Mouse (Mus musculus) hindbrain, embryonic 15.5 days (tissue): Measurements from ENCODE around the gene Ddost. TPM values are rescaled to one million over a fixed set of nuclear protein-coding genes. Genes with fewer than 3 reads are reported as not detected.

Experiments used
- ATAC-seq: fragments of 200-750 bp; cut with Nextera tagmentation; 2 replicates; pipeline ENCODE4 v1.8.0; 2017; ENCODE audit warnings: low read depth, moderate number of reproducible peaks, moderate TSS enrichment; ENCODE audit not compliant: low FRiP score
- H3K27ac ChIP-seq: fragments of 300-500 bp; sonication (generic); replicated peaks from 2 replicates; pipeline ENCODE4 v1.5.1; 2015; ENCODE audit warnings: mild to moderate bottlenecking, inconsistent platforms
- H3K27me3 ChIP-seq: fragments of 300-500 bp; sonication (generic); 2 replicates; pipeline ENCODE4 v1.6.1; 2015; ENCODE audit warnings: control low read depth, inconsistent platforms
- H3K36me3 ChIP-seq: fragments of 300-500 bp; sonication (generic); 2 replicates; pipeline ENCODE4 v1.6.1; 2015; ENCODE audit warnings: control low read depth, inconsistent platforms
- H3K4me1 ChIP-seq: fragments of 300-500 bp; sonication (generic); replicated peaks from 2 replicates; pipeline ENCODE4 v1.6.1; 2015; ENCODE audit warnings: control low read depth, inconsistent platforms
- H3K4me2 ChIP-seq: fragments of 300-500 bp; sonication (generic); 2 replicates; pipeline ENCODE4 v1.6.1; 2015; ENCODE audit warnings: moderate library complexity, mild to moderate bottlenecking, inconsistent platforms
- H3K4me3 ChIP-seq: fragments of 300-500 bp; sonication (generic); 2 replicates; pipeline ENCODE4 v1.5.1; 2015; ENCODE audit warnings: mild to moderate bottlenecking, inconsistent platforms
- H3K9ac ChIP-seq: fragments of 300-500 bp; sonication (generic); 2 replicates; pipeline ENCODE4 v1.6.1; 2015; ENCODE audit warnings: inconsistent platforms
- H3K9me3 ChIP-seq: fragments of 300-500 bp; sonication (generic); 2 replicates; pipeline ENCODE4 v1.6.1; 2016; ENCODE audit warnings: control low read depth, inconsistent platforms
- WGBS: fragments of 180-500 bp; shearing (Covaris S2); methylation state at CpG from one replicate; pipeline ENCODE4 v1.1.7; 2015; 5-methylcytosine and 5-hydroxymethylcytosine counted together
- polyA plus RNA-seq: library from polyadenylated mRNA; unstranded; fragments of >200 nt; fragmentation: Nextera tagmentation; extraction: Ambion mirVana; gene quantifications from 2 replicates; pipeline ENCODE4 v1.2.1, GENCODE M21; 2015

Gene Ddost
- polyA plus RNA-seq, 1 experiment from 2014 or later, result 220 TPM

DNA sequence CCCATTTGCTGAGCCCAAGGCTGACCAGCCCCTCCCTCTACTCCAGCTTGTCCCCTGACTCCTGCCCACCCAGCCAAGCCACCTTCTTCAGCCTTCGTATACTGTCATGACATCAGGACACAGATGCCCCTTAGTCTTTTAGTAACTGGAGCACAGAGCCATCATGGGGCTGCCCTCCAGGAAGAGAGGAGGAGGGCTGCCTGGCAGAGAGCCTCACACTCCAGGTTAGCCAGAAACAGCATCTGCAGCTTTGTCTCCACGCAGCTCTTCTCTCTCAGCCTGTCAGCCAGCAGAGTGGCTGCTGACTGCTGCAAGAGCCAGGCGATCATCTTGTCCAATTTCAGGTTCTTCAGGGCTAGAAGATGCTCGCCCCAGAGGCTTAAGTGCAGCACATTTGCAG is 9.3 kb downstream of the Ddost start:
- H3K4me2 ChIP-seq, result no peak overlapping the region
- peaks cover 63% of the 10 kb centered on the region for H3K36me3 ChIP-seq
- no peaks in the 10 kb centered on the region for H3K27me3 ChIP-seq
- no peak overlapping the region for H3K4me3 ChIP-seq
- no peak for ATAC-seq
- H3K4me1 ChIP-seq, result no peaks in the 10 kb centered on the region
- H3K9ac ChIP-seq, result no peak overlapping the region
- 92% methylated on average over 4 of the region's 4 CpGs for WGBS
- H3K27ac ChIP-seq, result no peak overlapping the region
- no peaks in the 10 kb centered on the region for H3K9me3 ChIP-seq

DNA sequence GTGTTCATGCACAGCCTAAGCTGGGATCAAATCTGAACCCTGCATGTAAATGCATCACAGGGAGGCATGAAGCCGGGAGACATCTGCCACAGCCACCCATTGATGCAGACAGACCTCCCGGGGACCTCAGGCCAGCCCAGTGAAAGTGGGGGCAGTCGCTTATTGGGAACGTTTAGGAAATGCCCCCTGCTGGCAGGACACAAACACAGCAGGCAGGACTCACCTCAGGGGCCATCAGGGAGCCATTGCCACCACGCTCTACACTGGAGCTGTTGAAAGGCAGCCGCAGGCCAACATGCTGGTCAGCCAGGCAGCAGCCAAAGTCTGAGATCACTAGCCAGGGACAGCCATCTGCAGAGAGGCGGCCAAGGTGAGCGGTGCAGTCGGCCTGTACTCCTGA is 11.3 kb downstream of the Ddost start:
- H3K36me3 ChIP-seq, result peaks cover 54% of the 10 kb centered on the region
- H3K4me3 ChIP-seq, result no peak overlapping the region
- no peaks in the 10 kb centered on the region; the same call in 1 of the 2 replicates for H3K4me1 ChIP-seq
- H3K9me3 ChIP-seq, result no peaks in the 10 kb centered on the region
- no peak overlapping the region for H3K27ac ChIP-seq
- 69% methylated on average over 9 of the region's 9 CpGs for WGBS
- H3K4me2 ChIP-seq, result no peak overlapping the region
- H3K9ac ChIP-seq, result no peak overlapping the region
- ATAC-seq, result no peak
- H3K27me3 ChIP-seq, result no peaks in the 10 kb centered on the region

DNA sequence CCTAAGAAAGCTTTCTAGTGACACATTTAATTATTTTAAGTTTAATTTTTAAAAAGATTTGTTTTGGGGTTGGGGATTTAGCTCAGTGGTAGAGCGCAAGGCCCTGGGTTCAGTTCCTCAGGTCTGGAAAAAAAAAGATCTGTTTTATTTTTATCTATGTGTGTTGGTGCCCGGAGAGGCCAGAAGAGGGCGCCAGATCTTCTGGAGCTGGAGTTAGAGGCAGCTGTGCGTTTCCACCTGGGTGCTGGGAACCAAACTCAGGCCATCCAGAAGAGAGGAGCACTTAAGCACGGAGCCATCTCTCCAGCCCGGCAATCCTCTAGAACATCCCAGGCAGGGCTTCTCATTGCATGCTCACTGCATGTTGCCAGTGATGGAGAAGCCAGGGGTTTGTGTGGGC is 11.8 kb downstream of the Ddost start:
- 88% methylated on average over 6 of the region's 6 CpGs for WGBS
- H3K27ac ChIP-seq, result no peak overlapping the region
- H3K9ac ChIP-seq, result no peak overlapping the region
- no peaks in the 10 kb centered on the region; the same call in 1 of the 2 replicates for H3K4me1 ChIP-seq
- no peaks in the 10 kb centered on the region for H3K27me3 ChIP-seq
- peaks cover 50% of the 10 kb centered on the region for H3K36me3 ChIP-seq
- no peak overlapping the region for H3K4me3 ChIP-seq
- H3K4me2 ChIP-seq, result no peak overlapping the region
- no peaks in the 10 kb centered on the region for H3K9me3 ChIP-seq
- no peak for ATAC-seq

DNA sequence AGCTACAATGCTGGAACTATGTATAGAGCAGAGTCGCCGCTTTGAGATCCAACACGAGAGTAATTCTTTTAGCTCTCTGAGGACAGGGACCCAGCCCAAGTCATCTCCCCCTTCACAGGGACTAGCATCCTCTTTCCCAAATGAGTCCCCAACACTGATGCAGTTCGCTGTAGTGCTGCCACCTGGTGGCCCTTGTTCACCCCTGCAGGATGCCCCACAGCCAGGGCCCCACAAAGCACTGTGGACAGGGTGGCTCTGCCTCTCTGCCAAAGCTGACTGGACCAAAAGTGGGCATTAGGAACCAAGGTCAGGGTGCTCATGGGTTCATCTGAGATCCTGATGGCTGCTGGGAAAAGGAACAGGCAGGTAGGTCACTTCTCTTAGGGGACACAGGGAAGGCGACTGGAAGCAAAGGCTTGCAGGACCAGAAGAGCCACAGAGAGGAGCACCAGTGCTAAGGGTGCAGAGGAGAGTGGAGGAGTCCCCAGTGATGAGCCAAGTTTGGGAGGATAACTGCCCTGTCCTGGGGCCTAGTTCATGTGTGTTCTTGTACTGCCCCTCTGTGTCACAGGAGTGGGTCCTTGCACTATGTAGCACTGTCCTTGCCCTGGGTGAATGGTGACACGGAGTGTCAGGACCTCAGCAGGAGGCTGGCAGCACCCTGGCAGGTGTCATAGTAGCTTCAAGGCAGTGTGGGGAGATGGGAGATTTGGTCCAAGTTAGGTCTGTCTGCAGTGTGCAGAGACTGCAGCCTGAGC is 14.2 kb downstream of the Ddost start:
- H3K27ac ChIP-seq, result no peak overlapping the region
- peaks cover 33% of the 10 kb centered on the region for H3K36me3 ChIP-seq
- H3K4me2 ChIP-seq, result no peak overlapping the region
- H3K4me1 ChIP-seq, result peaks cover 15% of the 10 kb centered on the region
- ATAC-seq, result peak; percentile 43; the same call in 1 of the 2 replicates
- no peak overlapping the region for H3K4me3 ChIP-seq
- H3K27me3 ChIP-seq, result no peaks in the 10 kb centered on the region
- H3K9me3 ChIP-seq, result no peaks in the 10 kb centered on the region
- 54% methylated on average over 6 of the region's 6 CpGs for WGBS
- no peak overlapping the region for H3K9ac ChIP-seq

- H3K4me3 ChIP-seq, result no peak overlapping the region
- no peak overlapping the region for H3K9ac ChIP-seq
- peak; percentile 5; the same call in 1 of the 2 replicates for ATAC-seq
- peaks cover 25% of the 10 kb centered on the region for H3K36me3 ChIP-seq
- no peak overlapping the region for H3K27ac ChIP-seq
- 34% methylated on average over 10 of the region's 10 CpGs for WGBS
- H3K4me2 ChIP-seq, result no peak overlapping the region
- H3K9me3 ChIP-seq, result no peaks in the 10 kb centered on the region
- H3K27me3 ChIP-seq, result no peaks in the 10 kb centered on the region
- peaks cover 22% of the 10 kb centered on the region for H3K4me1 ChIP-seq
Observed at GRCm38 (mm10) chr4:138319508-138319907, 15.0 kb downstream of the Ddost start.

DNA sequence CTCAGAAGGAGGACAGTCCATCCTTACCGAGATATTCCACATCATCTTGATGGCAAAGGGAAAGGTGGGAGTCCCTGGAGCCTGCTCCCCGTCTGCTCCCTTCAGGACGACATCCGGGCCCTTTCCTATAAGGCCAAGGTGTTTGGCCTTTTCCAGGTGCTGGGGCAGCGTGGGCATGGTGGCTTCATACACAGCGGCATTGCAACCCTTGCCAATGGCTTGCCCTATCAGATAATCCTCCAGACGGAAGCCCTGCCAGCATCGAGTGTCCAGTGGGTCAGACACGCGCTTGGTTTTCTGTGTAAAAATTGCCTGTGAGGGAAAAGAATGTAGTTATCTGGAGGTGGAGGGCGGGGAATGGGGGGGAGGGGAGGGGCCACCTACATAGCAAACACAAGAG is 16.2 kb downstream of the Ddost start:
- Histone ChIP-seq H3K4me3 (no peak overlapping the region), H3K4me1 (peaks cover 28% of the 10 kb centered on the region), H3K9ac (no peak overlapping the region), H3K36me3 (peaks cover 14% of the 10 kb centered on the region), H3K27ac (no peak overlapping the region), H3K9me3 (no peaks in the 10 kb centered on the region), H3K4me2 (no peak overlapping the region), H3K27me3 (no peaks in the 10 kb centered on the region)
- ATAC-seq, result no peak
- WGBS, result 87% methylated on average over 11 of the region's 11 CpGs

- peaks cover 31% of the 10 kb centered on the region for H3K4me1 ChIP-seq
- 76% methylated on average over 7 of the region's 7 CpGs for WGBS
Observed at GRCm38 (mm10) chr4:138321488-138321887, 17.0 kb downstream of the Ddost start.

GRCm38 (mm10) chr4:138322692-138323091 is 18.2 kb downstream of the Ddost start:
- peaks cover 33% of the 10 kb centered on the region for H3K4me1 ChIP-seq

More at GRCm38 (mm10) chr4:138321488-138321887, 17.0 kb downstream of the Ddost start:
- no peaks in the 10 kb centered on the region for H3K9me3 ChIP-seq
- no peak overlapping the region for H3K4me3 ChIP-seq
- H3K27me3 ChIP-seq, result no peaks in the 10 kb centered on the region
- H3K4me2 ChIP-seq, result no peak overlapping the region
- no peak overlapping the region for H3K27ac ChIP-seq
- no peak for ATAC-seq
- peaks cover 12% of the 10 kb centered on the region for H3K36me3 ChIP-seq
- no peak overlapping the region for H3K9ac ChIP-seq

GRCm38 (mm10) chr4:138323753-138324152 is 19.2 kb downstream of the Ddost start:
- H3K4me1 ChIP-seq, result peaks cover 33% of the 10 kb centered on the region
- no peak overlapping the region for H3K4me3 ChIP-seq
- ATAC-seq, result no peak
- H3K4me2 ChIP-seq, result no peak overlapping the region
- H3K27me3 ChIP-seq, result no peaks in the 10 kb centered on the region
- no peak overlapping the region; the same call in 1 of the 2 replicates for H3K27ac ChIP-seq
- H3K9ac ChIP-seq, result no peak overlapping the region
- no peaks in the 10 kb centered on the region for H3K9me3 ChIP-seq
- WGBS, result 69% methylated on average over 4 of the region's 4 CpGs
- 0 out of 2 replicates have a peak, but pooled peaks cover 5% of the 10 kb centered on the region for H3K36me3 ChIP-seq

More at GRCm38 (mm10) chr4:138322692-138323091, 18.2 kb downstream of the Ddost start:
- Histone ChIP-seq H3K9ac (no peak overlapping the region), H3K4me3 (no peak overlapping the region), H3K27me3 (no peaks in the 10 kb centered on the region), H3K36me3 (0 out of 2 replicates have a peak, but pooled peaks cover 5% of the 10 kb centered on the region), H3K27ac (peak overlapping the region; percentile 48), H3K9me3 (no peaks in the 10 kb centered on the region), H3K4me2 (no peak overlapping the region)
- no peak for ATAC-seq
- 18% methylated on average over 4 of the region's 4 CpGs for WGBS

- no peak overlapping the region for H3K4me3 ChIP-seq
- no peaks in the 10 kb centered on the region for H3K27me3 ChIP-seq
- no peak for ATAC-seq
- 0 out of 2 replicates have a peak, but pooled peaks cover 5% of the 10 kb centered on the region for H3K36me3 ChIP-seq
- 95% methylated on average over 3 of the region's 3 CpGs for WGBS
- no peak overlapping the region for H3K4me2 ChIP-seq
- no peak overlapping the region for H3K27ac ChIP-seq
- H3K9ac ChIP-seq, result no peak overlapping the region
- peaks cover 33% of the 10 kb centered on the region for H3K4me1 ChIP-seq
- no peaks in the 10 kb centered on the region for H3K9me3 ChIP-seq
Observed at GRCm38 (mm10) chr4:138324451-138324850, 19.9 kb downstream of the Ddost start.

- Histone ChIP-seq H3K4me2 (peak overlapping the region; percentile 60), H3K27ac (peak overlapping the region; percentile 88), H3K9me3 (no peaks in the 10 kb centered on the region), H3K36me3 (no peaks in the 10 kb centered on the region), H3K4me3 (peak overlapping the region; percentile 85), H3K27me3 (no peaks in the 10 kb centered on the region), H3K4me1 (peaks cover 33% of the 10 kb centered on the region), H3K9ac (peak overlapping the region; percentile 58)
- WGBS, result 1% methylated on average over 25 of the region's 45 CpGs
- peak; percentile 87 for ATAC-seq
Observed at GRCm38 (mm10) chr4:138325466-138326076, 21.0 kb downstream of the Ddost start.

DNA sequence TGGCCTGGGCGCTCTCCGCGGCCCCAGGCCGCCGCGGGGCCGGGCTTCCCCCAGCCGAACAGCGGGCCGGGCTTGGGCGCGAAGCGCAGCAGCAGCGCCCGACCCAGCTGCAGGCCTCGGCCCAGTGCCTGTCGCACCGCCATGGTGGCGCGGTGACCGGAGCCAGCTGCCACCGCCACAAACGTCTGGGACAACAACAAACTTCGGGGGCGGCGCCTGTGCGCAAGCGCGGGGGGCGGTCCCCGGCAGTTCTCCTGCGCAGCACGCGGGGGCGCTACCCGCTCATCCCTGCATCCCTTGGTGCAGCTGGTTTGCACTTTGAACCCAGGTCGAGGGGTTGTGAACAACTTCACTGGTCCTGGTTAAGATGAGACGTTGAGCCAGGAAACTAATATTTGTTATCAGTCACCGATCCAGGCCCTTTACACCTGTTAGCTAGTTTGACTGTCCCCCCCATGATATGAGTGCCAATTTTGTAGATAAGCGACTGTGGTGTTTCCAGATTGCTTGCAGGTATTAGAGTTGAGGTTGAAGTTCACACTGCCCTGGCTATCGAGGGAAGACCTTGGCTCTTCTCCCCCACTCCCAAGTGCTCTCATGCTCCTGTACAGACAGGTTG is 21.7 kb downstream of the Ddost start, which contains the start of gene Pink1:
Gene Pink1 (minus strand): TSS at position 231 of the 619 bp plus-strand sequence.
- WGBS, result 3% methylated on average over 40 of the region's 41 CpGs
- peak; percentile 68; the same call in 1 of the 2 replicates for ATAC-seq
- H3K27ac ChIP-seq, result peak within 1 kb of the TSS; percentile 88
- no peaks in the 10 kb centered on the region for H3K9me3 ChIP-seq
- peak within 1 kb of the TSS; percentile 58 for H3K9ac ChIP-seq
- no peaks in the 10 kb centered on the region for H3K27me3 ChIP-seq
- H3K4me2 ChIP-seq, result peak within 1 kb of the TSS; percentile 60
- H3K4me1 ChIP-seq, result peaks cover 33% of the 10 kb centered on the region
- H3K36me3 ChIP-seq, result no peaks in the 10 kb centered on the region
- peak within 1 kb of the TSS; percentile 85 for H3K4me3 ChIP-seq
